8 mouse cellular contexts compared by ENCODE assay signal in the genomic region with DNA sequence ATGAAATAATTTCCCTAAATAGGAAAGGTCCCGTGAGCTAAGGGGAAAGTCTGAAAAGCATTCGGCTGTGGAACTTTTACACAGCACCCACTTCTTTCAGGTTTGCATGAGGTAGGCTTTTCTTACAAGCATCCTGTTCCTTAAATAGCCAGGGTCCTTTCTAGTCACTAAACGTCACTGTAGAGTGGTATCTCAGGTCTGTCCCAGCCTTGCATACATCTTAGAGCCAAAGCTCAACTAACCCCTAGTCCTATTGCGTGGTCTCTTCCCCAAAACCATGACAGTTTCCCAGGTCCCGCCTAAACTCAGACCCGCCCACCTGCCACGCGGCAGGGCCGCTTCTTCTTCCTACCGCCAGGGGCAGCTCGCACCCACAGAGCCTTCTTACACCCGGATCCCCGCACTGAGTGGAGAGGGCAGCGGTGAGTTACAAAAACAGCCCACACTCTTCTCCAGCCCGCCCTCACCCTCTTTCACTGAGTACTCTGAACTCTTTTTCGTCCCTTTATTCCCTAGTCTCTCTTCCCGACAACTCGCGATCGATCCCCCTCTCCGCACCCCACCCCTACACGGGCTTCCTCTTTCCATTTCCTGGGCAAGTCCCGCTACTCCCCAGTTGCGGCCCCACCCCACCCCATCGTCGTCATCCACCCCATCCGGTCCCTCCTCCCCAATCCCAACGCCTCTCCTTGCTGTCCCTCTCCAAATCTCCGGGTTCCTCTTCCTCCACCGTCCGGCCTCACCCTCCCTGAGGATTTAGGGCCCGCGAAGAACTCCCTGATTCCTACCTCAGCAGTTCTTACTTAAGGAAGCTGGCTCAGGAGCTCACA. TPM values are rescaled to one million over a fixed set of nuclear protein-coding genes. Genes with fewer than 3 reads are reported as not detected.
DNase-seq lines count a peak whose midpoint lies in the region; ATAC-seq lines count a peak whose summit lies in the region.

Gene Pgghg (plus strand): TSS at position 170 of the 830 bp plus-strand sequence.

- H3K9me3 ChIP-seq in heart, embryonic 12.5 days (replicated peaks), result no peaks in the 10 kb centered on the region
- H3K9me3 ChIP-seq in kidney, embryonic 15.5 days (replicated peaks), result no peaks in the 10 kb centered on the region
- no peaks in the 10 kb centered on the region for H3K9me3 ChIP-seq in liver, embryonic 16.5 days (replicated peaks; ENCODE audit: control insufficient read depth, low read length)
- H3K9me3 ChIP-seq in neural tube, embryonic 11.5 days (ENCODE audit: control insufficient read depth, low read length), result no peaks in the 10 kb centered on the region

- peak; percentile 94 for ATAC-seq in erythroblast, adult 5-6 weeks (replicated peaks; ENCODE audit: low FRiP score, poor library complexity, severe bottlenecking)
- ATAC-seq in heart, embryonic 12.5 days (ENCODE audit: insufficient number of reproducible peaks, low FRiP score), result peak; percentile 91
- ATAC-seq in kidney, embryonic 15.5 days (replicated peaks; ENCODE audit: low FRiP score), result peak; percentile 88
- peak; percentile 89 for ATAC-seq in liver, embryonic 16.5 days (ENCODE audit: low read depth)
- ATAC-seq in neural tube, embryonic 11.5 days (ENCODE audit: insufficient read depth, low FRiP score, low TSS enrichment), result peak; percentile 85

- peak within 1 kb of the TSS; percentile 84 for H3K9ac ChIP-seq in heart, embryonic 12.5 days
- peak within 1 kb of the TSS; percentile 70 for H3K9ac ChIP-seq in kidney, embryonic 15.5 days
- H3K9ac ChIP-seq in liver, embryonic 16.5 days (ENCODE audit: low read depth, low read length), result peak within 1 kb of the TSS; percentile 64
- peak within 1 kb of the TSS; percentile 59 for H3K9ac ChIP-seq in neural tube, embryonic 11.5 days (ENCODE audit: low read length)

- H3K27me3 ChIP-seq in heart, embryonic 12.5 days (replicated peaks), result peaks cover 8% of the 10 kb centered on the region
- peaks cover 11% of the 10 kb centered on the region; the same call in 1 of the 2 replicates for H3K27me3 ChIP-seq in kidney, embryonic 15.5 days
- no peaks in the 10 kb centered on the region; the same call in 1 of the 2 replicates for H3K27me3 ChIP-seq in liver, embryonic 16.5 days (ENCODE audit: control insufficient read depth, insufficient read depth, low read depth, low read length)
- no peaks in the 10 kb centered on the region for H3K27me3 ChIP-seq in neural tube, embryonic 11.5 days (ENCODE audit: control insufficient read depth, insufficient read depth, low read length)

- peak; percentile 53 to 69 for DNase-seq in CD8-positive naive resting alpha-beta T cell, adult 2 months (ENCODE audit: low read depth in 2 of 2, low spot score in 2 of 2)
- DNase-seq in brain, adult 2 months (ENCODE audit: low read depth, low spot score), result peak; percentile 74
- DNase-seq in neural tube, embryonic 11.5 days (ENCODE audit: low spot score), result peak; percentile 90
- peak; percentile 29 for DNase-seq in telencephalon, adult 2 months (ENCODE audit: low read depth, low spot score)

- WGBS in heart, embryonic 12.5 days, result 2% methylated on average over 33 of the region's 33 CpGs
- 3% methylated on average over 33 of the region's 33 CpGs for WGBS in kidney, embryonic 15.5 days
- under 1% methylated on average over 33 of the region's 33 CpGs for WGBS in liver, embryonic 16.5 days (ENCODE audit: insufficient replicate concordance)
- 4% methylated on average over 33 of the region's 33 CpGs for WGBS in neural tube, embryonic 11.5 days

- H3K4me3 ChIP-seq in heart, embryonic 12.5 days, result peak within 1 kb of the TSS; percentile 58
- peak within 1 kb of the TSS; percentile 62 for H3K4me3 ChIP-seq in kidney, embryonic 15.5 days (replicated peaks)
- peak within 1 kb of the TSS; percentile 62 for H3K4me3 ChIP-seq in liver, embryonic 16.5 days (ENCODE audit: low read depth, low read length)
- peak within 1 kb of the TSS; percentile 42 for H3K4me3 ChIP-seq in neural tube, embryonic 11.5 days (ENCODE audit: low read depth, low read length)

- peak within 1 kb of the TSS; percentile 75 for H3K4me2 ChIP-seq in heart, embryonic 12.5 days
- H3K4me2 ChIP-seq in kidney, embryonic 15.5 days, result peak within 1 kb of the TSS; percentile 71
- peak within 1 kb of the TSS; percentile 52 for H3K4me2 ChIP-seq in liver, embryonic 16.5 days (ENCODE audit: low read depth, low read length)
- peak within 1 kb of the TSS; percentile 57 for H3K4me2 ChIP-seq in neural tube, embryonic 11.5 days (ENCODE audit: low read depth)

- H3K36me3 ChIP-seq in heart, embryonic 12.5 days, result peaks cover 15% of the 10 kb centered on the region
- peaks cover 19% of the 10 kb centered on the region for H3K36me3 ChIP-seq in kidney, embryonic 15.5 days
- no peaks in the 10 kb centered on the region for H3K36me3 ChIP-seq in liver, embryonic 16.5 days (ENCODE audit: control insufficient read depth, insufficient read depth)
- H3K36me3 ChIP-seq in neural tube, embryonic 11.5 days (ENCODE audit: control insufficient read depth, insufficient read depth, low read length), result no peaks in the 10 kb centered on the region; the same call in 1 of the 2 replicates

- H3K27ac ChIP-seq in heart, embryonic 12.5 days (ENCODE audit: poor library complexity, severe bottlenecking), result peak within 1 kb of the TSS; percentile 76
- H3K27ac ChIP-seq in kidney, embryonic 15.5 days, result peak within 1 kb of the TSS; percentile 95
- peak within 1 kb of the TSS; percentile 64 for H3K27ac ChIP-seq in liver, embryonic 16.5 days (ENCODE audit: low read length)
- peak within 1 kb of the TSS; percentile 3; the same call in 1 of the 2 replicates for H3K27ac ChIP-seq in neural tube, embryonic 11.5 days (ENCODE audit: low read depth, low read length)

- peaks cover 19% of the 10 kb centered on the region for H3K4me1 ChIP-seq in heart, embryonic 12.5 days (replicated peaks)
- H3K4me1 ChIP-seq in kidney, embryonic 15.5 days, result peaks cover 34% of the 10 kb centered on the region
- peaks cover 10% of the 10 kb centered on the region for H3K4me1 ChIP-seq in liver, embryonic 16.5 days (ENCODE audit: control insufficient read depth, low read depth, low read length)
- peaks cover 10% of the 10 kb centered on the region for H3K4me1 ChIP-seq in neural tube, embryonic 11.5 days (ENCODE audit: control insufficient read depth, insufficient read depth, low read length)

RNA-seq across cellular contexts. Expression of gene Pgghg, which starts in this region (rescaled TPM):
- 0.38 and 3.8 TPM in 2 replicates for total RNA-seq in erythroblast, adult 5-6 weeks (2015; ENCODE audit: low replicate concordance)
- total RNA-seq in erythroblast, adult 5-6 weeks (2017; ENCODE audit: low replicate concordance), result 1.5 and 3.3 TPM in 2 replicates
- 13.7 and 13.9 TPM in 2 replicates for polyA plus RNA-seq in heart, embryonic 12.5 days (2016; fragmentation: Nextera tagmentation; extraction: Ambion mirVana)
- 19.5 and 23.5 TPM in 2 replicates for polyA plus RNA-seq in kidney, embryonic 15.5 days (2015; fragmentation: Nextera tagmentation; extraction: Ambion mirVana)
- 6.0 and 7.9 TPM in 2 replicates for polyA plus RNA-seq in liver, embryonic 16.5 days (2015; fragmentation: Nextera tagmentation; extraction: Ambion mirVana)
- 13.3 and 15.8 TPM in 2 replicates for polyA plus RNA-seq in neural tube, embryonic 11.5 days (2014; fragmentation: Nextera tagmentation; extraction: Ambion mirVana)

Comparison
In these comparisons a context has a peak if more than half of its experiments do, and no peak if none do; other contexts are left out.
1. Peak in every context shown above with its lines: DNase-seq, ATAC-seq, H3K4me3 ChIP-seq and H3K27ac ChIP-seq.
2. DNase-seq: peak in every context shown above with its lines; median percentile 90 in neural tube, embryonic 11.5 days; 74 in brain, adult 2 months; 61 in CD8-positive naive resting alpha-beta T cell, adult 2 months; 29 in telencephalon, adult 2 months.
3. H3K27ac ChIP-seq: peak in every context shown above with its lines; median percentile 95 in kidney, embryonic 15.5 days; 76 in heart, embryonic 12.5 days; 64 in liver, embryonic 16.5 days; 3 in neural tube, embryonic 11.5 days.